Mouse (Mus musculus) bone marrow, adult 2 months (tissue): ENCODE measurements at regions not wholly inside any gene's neighbourhood (a gene's known extent, or its start where the extent isn't known, plus 50 kb on each side); places are given as distances from the start of the nearest gene placed in this dataset.

Experiments used
- H3K27ac ChIP-seq: fragments of 200-500 bp; 2 replicates; pipeline ENCODE4 v1.5.1; 2012; ENCODE audit warnings: low read depth, mild to moderate bottlenecking, control low read depth, inconsistent platforms, low read length; ENCODE audit not compliant: control insufficient read depth, poor library complexity, insufficient read depth
- H3K4me1 ChIP-seq: fragments of 200-500 bp; 2 replicates; pipeline ENCODE4 v1.6.1; 2011; ENCODE audit warnings: low read length; ENCODE audit not compliant: control insufficient read depth, insufficient read depth
- H3K4me3 ChIP-seq: fragments of 200-500 bp; replicated peaks from 2 replicates; pipeline ENCODE3; 2011; ENCODE audit warnings: mild to moderate bottlenecking, low read depth, low read length, control low read depth; ENCODE audit not compliant: control insufficient read depth
- CTCF ChIP-seq: fragments of 200-500 bp; IDR thresholded peaks from 2 replicates; pipeline ENCODE4 v1.5.1; 2011; ENCODE audit warnings: low read length, control low read depth; ENCODE audit not compliant: control insufficient read depth, insufficient read depth
- POLR2A ChIP-seq: fragments of 200-500 bp; IDR thresholded peaks from 2 replicates; pipeline ENCODE4 v1.6.1; 2011; ENCODE audit warnings: low read depth, mild to moderate bottlenecking, control low read depth, low read length, borderline replicate concordance; ENCODE audit not compliant: control insufficient read depth
- WGBS: fragments of 180-500 bp; shearing (Covaris S2); methylation state at CpG from one replicate; pipeline ENCODE4 v1.1.7; 2018; 5-methylcytosine and 5-hydroxymethylcytosine counted together

DNA sequence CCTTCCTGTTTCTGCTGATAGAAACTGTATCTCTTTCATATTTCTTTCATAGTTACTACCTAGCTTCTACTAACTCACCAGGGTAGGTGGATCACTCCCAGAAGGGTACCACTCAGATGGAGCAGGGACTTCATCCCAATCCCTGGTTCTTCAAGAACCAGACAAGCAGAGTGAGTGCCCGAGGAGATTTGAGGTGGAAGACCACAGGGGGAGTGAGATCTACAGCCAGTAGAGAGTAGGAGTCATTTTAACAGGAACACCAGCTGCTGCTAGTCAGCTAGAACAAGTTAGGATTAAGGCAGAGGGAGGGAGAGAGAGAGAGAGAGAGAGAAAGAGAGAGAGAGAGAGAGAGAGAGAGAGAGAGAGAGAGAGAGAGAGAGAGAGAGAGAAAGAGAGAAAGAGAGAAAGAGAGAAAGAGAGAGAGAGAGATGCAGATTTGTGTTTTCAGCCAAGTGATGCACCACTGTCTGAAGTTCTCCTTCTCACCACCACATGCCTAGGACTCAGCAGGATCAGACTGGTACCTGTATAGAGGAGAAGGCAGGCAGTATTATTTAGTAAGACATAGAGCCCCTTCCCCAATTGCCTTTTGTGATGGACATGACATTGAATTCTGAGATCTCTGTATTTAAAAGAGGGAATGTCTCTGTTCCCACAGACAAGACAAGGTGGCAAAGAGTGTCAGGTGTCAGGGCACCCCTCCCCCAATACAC lies 51.4 kb upstream of the Zfp648 start:
- Histone ChIP-seq H3K27ac (no peak overlapping the region), H3K4me3 (no peak overlapping the region), H3K4me1 (no peaks in the 10 kb centered on the region)
- TF ChIP-seq CTCF (no peak), POLR2A (no peak)
- 61% methylated on average over 1 of the region's 1 CpGs for WGBS

- H3K27ac ChIP-seq, result no peak overlapping the region
- no peak overlapping the region for H3K4me3 ChIP-seq
- no peaks in the 10 kb centered on the region for H3K4me1 ChIP-seq
- 62% methylated on average over 8 of the region's 8 CpGs for WGBS
- TF ChIP-seq POLR2A (no peak), CTCF (no peak)
Measured at GRCm38 (mm10) chr1:154150167-154150851, 50.7 kb upstream of the Zfp648 start.
